Mouse (Mus musculus) bone marrow macrophage, adult 2 months (primary cell): ENCODE results near the gene Slc39a2.

Experiments used
- CTCF ChIP-seq: IDR thresholded peaks from 2 replicates; pipeline ENCODE4 v1.5.1; 2012; ENCODE audit warnings: low read depth, mild to moderate bottlenecking, low read length, moderate library complexity
- POLR2A ChIP-seq: IDR thresholded peaks from 2 replicates; pipeline ENCODE4 v1.6.1; 2012; ENCODE audit warnings: mild to moderate bottlenecking, low read depth, low read length, borderline replicate concordance

DNA sequence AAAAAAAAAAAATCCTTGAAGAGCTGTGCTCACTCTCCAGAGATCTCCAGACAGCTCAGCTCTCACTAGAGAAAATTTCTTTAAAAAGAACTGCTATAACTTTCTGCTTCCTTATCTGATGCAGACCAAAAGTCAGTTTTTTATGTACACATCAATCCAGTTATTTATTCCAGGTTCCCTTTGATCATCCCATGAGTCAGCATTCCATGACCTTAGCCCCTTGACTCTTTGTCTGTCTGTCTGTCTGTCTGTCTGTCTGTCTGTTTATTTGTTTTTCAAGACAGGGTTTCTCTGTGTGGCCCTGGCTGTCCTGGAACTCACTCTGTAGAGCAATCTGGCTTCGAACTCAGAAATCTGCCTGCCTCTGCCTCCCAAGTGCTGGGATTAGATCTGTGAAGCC, 6.7 kb downstream of the Slc39a2 start:
- TF ChIP-seq POLR2A (no peak), CTCF (no peak)
